Mouse (Mus musculus): Measurements from ENCODE around the gene Ahsa2. TPM values are rescaled to one million over a fixed set of nuclear protein-coding genes. Genes with fewer than 3 reads are reported as not detected.
"Not testable (repeated sequence)": the region's sequence is repeated elsewhere in the genome, so short reads cannot be mapped to it uniquely, and the experiment has no call there.

The Ahsa2 gene
- total RNA-seq (2021): 10 to 100 TPM; 68.8 to 69.4 TPM
- long read RNA-seq, transcript Ahsa2-201 (9 exons, 3,023 nt): major isoform, 29 of 44 reads
- long read RNA-seq, partial matches to known transcripts: 2 of 44 reads
- long read RNA-seq, other reads (novel, unspliced or antisense): 9 of 44 reads

GRCm38 (mm10) chr11:23497718-23498509, at the start of gene Ahsa2:
Gene Ahsa2 (minus strand): TSS chr11:23498030.
- DNase-seq (ENCODE audit: low spot score in 2 of 2): peak; percentile 95 to 97

- no peak for DNase-seq (ENCODE audit: low spot score in 2 of 2)
Measured at GRCm38 (mm10) chr11:23537446-23537845, 39.6 kb upstream of the Ahsa2 start.

GRCm38 (mm10) chr11:23520473-23521205, 22.8 kb upstream of the Ahsa2 start, which contains the start of gene 1700093K21Rik:
Gene 1700093K21Rik (minus strand): TSS chr11:23521155.
- DNase-seq (ENCODE audit: low spot score in 2 of 2): no peak

GRCm38 (mm10) chr11:23518981-23519380, 21.2 kb upstream of the Ahsa2 start:
- DNase-seq (ENCODE audit: low spot score in 2 of 2): no peak

GRCm38 (mm10) chr11:23515315-23515714, 17.5 kb upstream of the Ahsa2 start:
- no peak for DNase-seq (ENCODE audit: low spot score in 2 of 2)

GRCm38 (mm10) chr11:23514785-23515184, 17.0 kb upstream of the Ahsa2 start:
- not testable (repeated sequence) for DNase-seq (ENCODE audit: low spot score in 2 of 2)

GRCm38 (mm10) chr11:23504801-23505200, 7.0 kb upstream of the Ahsa2 start:
- not testable (repeated sequence) for DNase-seq (ENCODE audit: low spot score in 2 of 2)

- no peak for DNase-seq (ENCODE audit: low spot score in 2 of 2)
Measured at GRCm38 (mm10) chr11:23498609-23499008, 779 bp upstream of the Ahsa2 start.

GRCm38 (mm10) chr11:23497335-23497717, 504 bp downstream of the Ahsa2 start:
- DNase-seq (ENCODE audit: low spot score in 2 of 2): peak; percentile 72 to 77

- DNase-seq (ENCODE audit: low spot score in 2 of 2): peak in 1 of 2 experiments; percentile 19
Measured at GRCm38 (mm10) chr11:23496661-23497060, 1.2 kb downstream of the Ahsa2 start.

GRCm38 (mm10) chr11:23495231-23495630, 2.6 kb downstream of the Ahsa2 start:
- no peak for DNase-seq (ENCODE audit: low spot score in 2 of 2)

- no peak for DNase-seq (ENCODE audit: low spot score in 2 of 2)
Measured at GRCm38 (mm10) chr11:23492048-23492790, 5.6 kb downstream of the Ahsa2 start.

GRCm38 (mm10) chr11:23489955-23490354, 7.9 kb downstream of the Ahsa2 start:
- no peak for DNase-seq (ENCODE audit: low spot score in 2 of 2)

- DNase-seq (ENCODE audit: low spot score in 2 of 2): not testable (repeated sequence)
Measured at GRCm38 (mm10) chr11:23465862-23466261, 32.0 kb downstream of the Ahsa2 start.

Small RNA genes lying within 50 kb of the gene (microRNA-seq; reads per million reads assigned to microRNA genes)
- gene Gm47279: 0 reads per million in 2 experiments

Other genes starting within 250 kb of the Ahsa2 start
- 10 to 100 TPM; 78.0 to 79.1 TPM for gene Xpo1, start 242.0 kb downstream of the Ahsa2 start, total RNA-seq (2021)
- gene Usp34, start 191.1 kb downstream of the Ahsa2 start, total RNA-seq (2021): 100 to 1,000 TPM; 114 to 120 TPM
- 1 to 10 TPM in 1 of 2 experiments, under 1 TPM in 1; 0.25 to 1.2 TPM for gene 1700093K21Rik, start 23.1 kb upstream of the Ahsa2 start, total RNA-seq (2021)
- gene 0610010F05Rik, start 135.6 kb upstream of the Ahsa2 start, total RNA-seq (2021): 10 to 100 TPM; 66.0 to 69.2 TPM
- gene Pus10, start 167.6 kb upstream of the Ahsa2 start, total RNA-seq (2021): 10 to 100 TPM; 13.7 to 21.0 TPM
- 10 to 100 TPM; 23.6 to 25.9 TPM for gene Pex13, start 167.9 kb upstream of the Ahsa2 start, total RNA-seq (2021)

Measured in layer of hippocampus, postnatal 10 days (tissue).